Mouse (Mus musculus): Measurements from ENCODE around the gene Fzr1. TPM values are rescaled to one million over a fixed set of nuclear protein-coding genes. Genes with fewer than 3 reads are reported as not detected.

Fzr1 gene
- polyA plus RNA-seq, 1 experiment from 2014 or later: 127 TPM

- H3K4me2 ChIP-seq: no peak overlapping the region
- 91% methylated on average over 18 of the region's 18 CpGs for WGBS (ENCODE audit: insufficient replicate concordance)
- no peaks in the 10 kb centered on the region for H3K9me3 ChIP-seq (replicated peaks)
- H3K4me3 ChIP-seq (replicated peaks): no peak overlapping the region
- no peak for ATAC-seq (ENCODE audit: insufficient read depth)
- no peak overlapping the region for H3K27ac ChIP-seq (replicated peaks)
- H3K36me3 ChIP-seq (replicated peaks): peaks cover 55% of the 10 kb centered on the region
- H3K27me3 ChIP-seq: no peaks in the 10 kb centered on the region
- H3K4me1 ChIP-seq (replicated peaks): peaks cover 57% of the 10 kb centered on the region
- no peak overlapping the region for H3K9ac ChIP-seq
These were observed 54.4 kb downstream of the Fzr1 start for GRCm38 (mm10) chr10:81323791-81324530.

- H3K4me2 ChIP-seq: no peak overlapping the region
- 89% methylated on average over 23 of the region's 23 CpGs for WGBS (ENCODE audit: insufficient replicate concordance)
- no peak overlapping the region for H3K27ac ChIP-seq (replicated peaks)
- peaks cover 57% of the 10 kb centered on the region for H3K4me1 ChIP-seq (replicated peaks)
- no peaks in the 10 kb centered on the region for H3K9me3 ChIP-seq (replicated peaks)
- peaks cover 57% of the 10 kb centered on the region for H3K36me3 ChIP-seq (replicated peaks)
- H3K4me3 ChIP-seq (replicated peaks): 0 out of 2 replicates have a peak overlapping the region, but pooled peaks have one; percentile 94
- ATAC-seq (ENCODE audit: insufficient read depth): no peak
- H3K27me3 ChIP-seq: no peaks in the 10 kb centered on the region
- H3K9ac ChIP-seq: no peak overlapping the region
These were observed 55.1 kb downstream of the Fzr1 start for GRCm38 (mm10) chr10:81323141-81323775.

- no peak for ATAC-seq (ENCODE audit: insufficient read depth)
- H3K36me3 ChIP-seq (replicated peaks): peaks cover 64% of the 10 kb centered on the region
- H3K9me3 ChIP-seq (replicated peaks): no peaks in the 10 kb centered on the region
- no peaks in the 10 kb centered on the region for H3K27me3 ChIP-seq
- H3K4me3 ChIP-seq (replicated peaks): peak overlapping the region; percentile 94
- 91% methylated on average over 27 of the region's 27 CpGs for WGBS (ENCODE audit: insufficient replicate concordance)
- H3K4me1 ChIP-seq (replicated peaks): peaks cover 57% of the 10 kb centered on the region
- H3K27ac ChIP-seq (replicated peaks): 0 out of 2 replicates have a peak overlapping the region, but pooled peaks have one; percentile 92
- H3K9ac ChIP-seq: peak overlapping the region; percentile 95
- peak overlapping the region; percentile 87 for H3K4me2 ChIP-seq
These were observed 55.9 kb downstream of the Fzr1 start for GRCm38 (mm10) chr10:81322444-81322843.

- Histone ChIP-seq H3K4me2 (peak overlapping the region; percentile 87), H3K9ac (peak overlapping the region; percentile 95), H3K27me3 (no peaks in the 10 kb centered on the region), H3K4me3 (replicated peaks) (peak overlapping the region; percentile 94), H3K4me1 (replicated peaks) (peaks cover 57% of the 10 kb centered on the region), H3K36me3 (replicated peaks) (peaks cover 55% of the 10 kb centered on the region), H3K27ac (replicated peaks) (peak overlapping the region; percentile 92), H3K9me3 (replicated peaks) (no peaks in the 10 kb centered on the region)
- 2% methylated on average over 20 of the region's 20 CpGs for WGBS (ENCODE audit: insufficient replicate concordance)
- peak; percentile 1; the same call in 1 of the 2 replicates for ATAC-seq (ENCODE audit: insufficient read depth)
These were observed 56.9 kb downstream of the Fzr1 start for GRCm38 (mm10) chr10:81321436-81321835.

- H3K27me3 ChIP-seq: no peaks in the 10 kb centered on the region
- under 1% methylated on average over 68 of the region's 68 CpGs for WGBS (ENCODE audit: insufficient replicate concordance)
These were observed 57.6 kb downstream of the Fzr1 start, which contains the start of gene Cactin for GRCm38 (mm10) chr10:81320550-81321347. Cactin (plus strand) TSS chr10:81321103.

GRCm38 (mm10) chr10:81319741-81320549, 58.4 kb downstream of the Fzr1 start:
- no peaks in the 10 kb centered on the region for H3K27me3 ChIP-seq
- H3K36me3 ChIP-seq (replicated peaks): peaks cover 53% of the 10 kb centered on the region
- ATAC-seq (ENCODE audit: insufficient read depth): no peak

More at GRCm38 (mm10) chr10:81320550-81321347, 57.6 kb downstream of the Fzr1 start, which contains the start of gene Cactin:
- H3K9ac ChIP-seq: peak within 1 kb of the TSS; percentile 95
- H3K4me1 ChIP-seq (replicated peaks): peaks cover 61% of the 10 kb centered on the region
- peaks cover 54% of the 10 kb centered on the region for H3K36me3 ChIP-seq (replicated peaks)
- peak; percentile 85 for ATAC-seq (ENCODE audit: insufficient read depth)
- H3K4me3 ChIP-seq (replicated peaks): peak within 1 kb of the TSS; percentile 94
- H3K9me3 ChIP-seq (replicated peaks): no peaks in the 10 kb centered on the region
- H3K27ac ChIP-seq (replicated peaks): peak within 1 kb of the TSS; percentile 92
- H3K4me2 ChIP-seq: peak within 1 kb of the TSS; percentile 87

GRCm38 (mm10) chr10:81319330-81319699, 59.0 kb downstream of the Fzr1 start:
- no peaks in the 10 kb centered on the region for H3K27me3 ChIP-seq
- no peak for ATAC-seq (ENCODE audit: insufficient read depth)
- H3K9me3 ChIP-seq (replicated peaks): no peaks in the 10 kb centered on the region
- H3K36me3 ChIP-seq (replicated peaks): peaks cover 53% of the 10 kb centered on the region
- peak overlapping the region; percentile 87 for H3K4me2 ChIP-seq
- H3K4me3 ChIP-seq (replicated peaks): peak overlapping the region; percentile 94
- H3K4me1 ChIP-seq (replicated peaks): peaks cover 63% of the 10 kb centered on the region
- peak overlapping the region; percentile 92 for H3K27ac ChIP-seq (replicated peaks)
- WGBS (ENCODE audit: insufficient replicate concordance): 26% methylated on average over 8 of the region's 8 CpGs
- H3K9ac ChIP-seq: peak overlapping the region; percentile 52

More at GRCm38 (mm10) chr10:81319741-81320549, 58.4 kb downstream of the Fzr1 start:
- peak overlapping the region; percentile 87 for H3K4me2 ChIP-seq
- H3K27ac ChIP-seq (replicated peaks): peak overlapping the region; percentile 92
- H3K4me3 ChIP-seq (replicated peaks): peak overlapping the region; percentile 94
- H3K9ac ChIP-seq: peak overlapping the region; percentile 52
- H3K4me1 ChIP-seq (replicated peaks): peaks cover 63% of the 10 kb centered on the region
- WGBS (ENCODE audit: insufficient replicate concordance): 1% methylated on average over 38 of the region's 38 CpGs
- no peaks in the 10 kb centered on the region for H3K9me3 ChIP-seq (replicated peaks)

- no peak for ATAC-seq (ENCODE audit: insufficient read depth)
- Histone ChIP-seq H3K4me3 (replicated peaks) (no peak overlapping the region), H3K9ac (no peak overlapping the region), H3K36me3 (replicated peaks) (peaks cover 53% of the 10 kb centered on the region), H3K4me1 (replicated peaks) (peaks cover 63% of the 10 kb centered on the region), H3K27ac (replicated peaks) (peak overlapping the region; percentile 92), H3K27me3 (no peaks in the 10 kb centered on the region), H3K9me3 (replicated peaks) (no peaks in the 10 kb centered on the region), H3K4me2 (peak overlapping the region; percentile 87)
- 79% methylated on average over 13 of the region's 13 CpGs for WGBS (ENCODE audit: insufficient replicate concordance)
These were observed 59.6 kb downstream of the Fzr1 start for GRCm38 (mm10) chr10:81318589-81319329.

- Histone ChIP-seq H3K9me3 (replicated peaks) (no peaks in the 10 kb centered on the region), H3K27ac (replicated peaks) (no peak overlapping the region), H3K36me3 (replicated peaks) (peaks cover 53% of the 10 kb centered on the region), H3K27me3 (no peaks in the 10 kb centered on the region), H3K4me2 (peak overlapping the region; percentile 68), H3K9ac (peak overlapping the region; percentile 49; the same call in 1 of the 2 replicates), H3K4me3 (replicated peaks) (peak overlapping the region; percentile 33; the same call in 1 of the 2 replicates), H3K4me1 (replicated peaks) (peaks cover 54% of the 10 kb centered on the region)
- ATAC-seq (ENCODE audit: insufficient read depth): no peak
- 27% methylated on average over 20 of the region's 20 CpGs for WGBS (ENCODE audit: insufficient replicate concordance)
These were observed 61.0 kb downstream of the Fzr1 start for GRCm38 (mm10) chr10:81317273-81317672.

Measured in liver, embryonic 15.5 days (tissue).